Mouse (Mus musculus): ENCODE data around the gene Mier1. TPM values are rescaled to one million over a fixed set of nuclear protein-coding genes. Genes with fewer than 3 reads are reported as not detected.

Mier1 gene
- 39.9 and 40.3 TPM in 2 replicates for polyA plus RNA-seq (2014; fragmentation: Nextera tagmentation; extraction: Ambion mirVana)

- WGBS = under 1% methylated on average over 70 of the region's 90 CpGs
- H3K9ac ChIP-seq (ENCODE audit: low read length) = peak within 1 kb of the TSS; percentile 78
These were observed at the start of gene Mier1, which contains the start of gene Wdr78 for GRCm38 (mm10) chr4:103114184-103115111. Gene Mier1 (plus strand): TSS chr4:103114390. Gene Wdr78 (minus strand): TSS chr4:103114555.

GRCm38 (mm10) chr4:103064421-103064820 lies 49.8 kb upstream of the Mier1 start:
- no peak overlapping the region for H3K4me2 ChIP-seq (ENCODE audit: low read length)
- DNase-seq (ENCODE audit: low spot score) = no peak
- H3K4me1 ChIP-seq (replicated peaks; ENCODE audit: control insufficient read depth, insufficient read depth, low read length) = no peaks in the 10 kb centered on the region
- 57% methylated on average over 2 of the region's 2 CpGs for WGBS
- H3K27ac ChIP-seq (ENCODE audit: low read depth) = no peak overlapping the region
- H3K36me3 ChIP-seq (ENCODE audit: control insufficient read depth, insufficient read depth, low read length) = no peaks in the 10 kb centered on the region
- ATAC-seq (replicated peaks; ENCODE audit: low FRiP score, low TSS enrichment, low read depth) = no peak
- no peaks in the 10 kb centered on the region for H3K27me3 ChIP-seq (replicated peaks; ENCODE audit: control insufficient read depth, insufficient read depth, low read length)
- no peak overlapping the region for H3K9ac ChIP-seq (ENCODE audit: low read length)
- no peak overlapping the region for H3K4me3 ChIP-seq (ENCODE audit: low read depth, low read length)
- H3K9me3 ChIP-seq (ENCODE audit: control insufficient read depth, low read length) = no peaks in the 10 kb centered on the region

More at GRCm38 (mm10) chr4:103114184-103115111, at the start of gene Mier1, which contains the start of gene Wdr78:
- peak within 1 kb of the TSS; percentile 64 for H3K4me2 ChIP-seq (ENCODE audit: low read length)
- H3K4me1 ChIP-seq (replicated peaks; ENCODE audit: control insufficient read depth, insufficient read depth, low read length) = peaks cover 21% of the 10 kb centered on the region
- H3K36me3 ChIP-seq (ENCODE audit: control insufficient read depth, insufficient read depth, low read length) = peaks cover 9% of the 10 kb centered on the region
- H3K27me3 ChIP-seq (replicated peaks; ENCODE audit: control insufficient read depth, insufficient read depth, low read length) = no peaks in the 10 kb centered on the region
- H3K4me3 ChIP-seq (ENCODE audit: low read depth, low read length) = peak within 1 kb of the TSS; percentile 84
- no peaks in the 10 kb centered on the region for H3K9me3 ChIP-seq (ENCODE audit: control insufficient read depth, low read length)
- ATAC-seq (replicated peaks; ENCODE audit: low FRiP score, low TSS enrichment, low read depth) (peak; percentile 99), DNase-seq (ENCODE audit: low spot score) (peak; percentile 97)
- peak within 1 kb of the TSS; percentile 99 for H3K27ac ChIP-seq (ENCODE audit: low read depth)

- 58% methylated on average over 5 of the region's 5 CpGs for WGBS
- ATAC-seq (replicated peaks; ENCODE audit: low FRiP score, low TSS enrichment, low read depth) (no peak), DNase-seq (ENCODE audit: low spot score) (no peak)
- Histone ChIP-seq H3K9ac (ENCODE audit: low read length) (no peak overlapping the region), H3K36me3 (ENCODE audit: control insufficient read depth, insufficient read depth, low read length) (no peaks in the 10 kb centered on the region), H3K27ac (ENCODE audit: low read depth) (no peak overlapping the region), H3K27me3 (replicated peaks; ENCODE audit: control insufficient read depth, insufficient read depth, low read length) (no peaks in the 10 kb centered on the region), H3K9me3 (ENCODE audit: control insufficient read depth, low read length) (no peaks in the 10 kb centered on the region), H3K4me2 (ENCODE audit: low read length) (no peak overlapping the region), H3K4me1 (replicated peaks; ENCODE audit: control insufficient read depth, insufficient read depth, low read length) (no peaks in the 10 kb centered on the region), H3K4me3 (ENCODE audit: low read depth, low read length) (no peak overlapping the region)
These were observed 49.2 kb upstream of the Mier1 start for GRCm38 (mm10) chr4:103064976-103065375.

GRCm38 (mm10) chr4:103067906-103068655 lies 46.1 kb upstream of the Mier1 start:
- no peak overlapping the region for H3K27ac ChIP-seq (ENCODE audit: low read depth)
- no peaks in the 10 kb centered on the region for H3K27me3 ChIP-seq (replicated peaks; ENCODE audit: control insufficient read depth, insufficient read depth, low read length)
- H3K9me3 ChIP-seq (ENCODE audit: control insufficient read depth, low read length) = no peaks in the 10 kb centered on the region
- H3K36me3 ChIP-seq (ENCODE audit: control insufficient read depth, insufficient read depth, low read length) = no peaks in the 10 kb centered on the region
- no peak for ATAC-seq (replicated peaks; ENCODE audit: low FRiP score, low TSS enrichment, low read depth)
- H3K9ac ChIP-seq (ENCODE audit: low read length) = no peak overlapping the region
- no peak for DNase-seq (ENCODE audit: low spot score)
- WGBS = 61% methylated on average over 6 of the region's 6 CpGs
- no peak overlapping the region for H3K4me3 ChIP-seq (ENCODE audit: low read depth, low read length)
- no peak overlapping the region for H3K4me2 ChIP-seq (ENCODE audit: low read length)
- H3K4me1 ChIP-seq (replicated peaks; ENCODE audit: control insufficient read depth, insufficient read depth, low read length) = no peaks in the 10 kb centered on the region

GRCm38 (mm10) chr4:103070631-103071030 lies 43.6 kb upstream of the Mier1 start:
- Histone ChIP-seq H3K9me3 (ENCODE audit: control insufficient read depth, low read length) (no peaks in the 10 kb centered on the region), H3K27me3 (replicated peaks; ENCODE audit: control insufficient read depth, insufficient read depth, low read length) (no peaks in the 10 kb centered on the region), H3K9ac (ENCODE audit: low read length) (no peak overlapping the region), H3K27ac (ENCODE audit: low read depth) (no peak overlapping the region), H3K4me3 (ENCODE audit: low read depth, low read length) (no peak overlapping the region), H3K4me2 (ENCODE audit: low read length) (no peak overlapping the region), H3K4me1 (replicated peaks; ENCODE audit: control insufficient read depth, insufficient read depth, low read length) (no peaks in the 10 kb centered on the region), H3K36me3 (ENCODE audit: control insufficient read depth, insufficient read depth, low read length) (no peaks in the 10 kb centered on the region)
- 84% methylated on average over 3 of the region's 3 CpGs for WGBS
- ATAC-seq (replicated peaks; ENCODE audit: low FRiP score, low TSS enrichment, low read depth) (no peak), DNase-seq (ENCODE audit: low spot score) (no peak)

- no peaks in the 10 kb centered on the region for H3K4me1 ChIP-seq (replicated peaks; ENCODE audit: control insufficient read depth, insufficient read depth, low read length)
- no peak for DNase-seq (ENCODE audit: low spot score)
- H3K4me3 ChIP-seq (ENCODE audit: low read depth, low read length) = no peak overlapping the region
- no peaks in the 10 kb centered on the region for H3K9me3 ChIP-seq (ENCODE audit: control insufficient read depth, low read length)
- H3K9ac ChIP-seq (ENCODE audit: low read length) = no peak overlapping the region
- WGBS = 92% methylated on average over 5 of the region's 5 CpGs
- H3K36me3 ChIP-seq (ENCODE audit: control insufficient read depth, insufficient read depth, low read length) = no peaks in the 10 kb centered on the region
- no peak for ATAC-seq (replicated peaks; ENCODE audit: low FRiP score, low TSS enrichment, low read depth)
- no peaks in the 10 kb centered on the region for H3K27me3 ChIP-seq (replicated peaks; ENCODE audit: control insufficient read depth, insufficient read depth, low read length)
- H3K4me2 ChIP-seq (ENCODE audit: low read length) = no peak overlapping the region
- H3K27ac ChIP-seq (ENCODE audit: low read depth) = no peak overlapping the region
These were observed 29.0 kb upstream of the Mier1 start for GRCm38 (mm10) chr4:103085237-103085636.

- no peaks in the 10 kb centered on the region for H3K4me1 ChIP-seq (replicated peaks; ENCODE audit: control insufficient read depth, insufficient read depth, low read length)
- H3K27ac ChIP-seq (ENCODE audit: low read depth) = no peak overlapping the region
- 89% methylated on average over 8 of the region's 8 CpGs for WGBS
- H3K27me3 ChIP-seq (replicated peaks; ENCODE audit: control insufficient read depth, insufficient read depth, low read length) = no peaks in the 10 kb centered on the region
- DNase-seq (ENCODE audit: low spot score) (no peak), ATAC-seq (replicated peaks; ENCODE audit: low FRiP score, low TSS enrichment, low read depth) (no peak)
- H3K4me3 ChIP-seq (ENCODE audit: low read depth, low read length) = no peak overlapping the region
- no peaks in the 10 kb centered on the region for H3K9me3 ChIP-seq (ENCODE audit: control insufficient read depth, low read length)
- H3K36me3 ChIP-seq (ENCODE audit: control insufficient read depth, insufficient read depth, low read length) = no peaks in the 10 kb centered on the region
- H3K9ac ChIP-seq (ENCODE audit: low read length) = no peak overlapping the region
- H3K4me2 ChIP-seq (ENCODE audit: low read length) = no peak overlapping the region
These were observed 18.3 kb upstream of the Mier1 start for GRCm38 (mm10) chr4:103095921-103096320.

GRCm38 (mm10) chr4:103098532-103098931 lies 15.7 kb upstream of the Mier1 start:
- no peaks in the 10 kb centered on the region for H3K36me3 ChIP-seq (ENCODE audit: control insufficient read depth, insufficient read depth, low read length)
- WGBS = 92% methylated on average over 5 of the region's 5 CpGs
- no peaks in the 10 kb centered on the region for H3K27me3 ChIP-seq (replicated peaks; ENCODE audit: control insufficient read depth, insufficient read depth, low read length)
- no peak overlapping the region for H3K27ac ChIP-seq (ENCODE audit: low read depth)
- H3K4me3 ChIP-seq (ENCODE audit: low read depth, low read length) = no peak overlapping the region
- H3K9ac ChIP-seq (ENCODE audit: low read length) = no peak overlapping the region
- no peaks in the 10 kb centered on the region for H3K9me3 ChIP-seq (ENCODE audit: control insufficient read depth, low read length)
- DNase-seq (ENCODE audit: low spot score) = no peak
- no peak overlapping the region for H3K4me2 ChIP-seq (ENCODE audit: low read length)
- ATAC-seq (replicated peaks; ENCODE audit: low FRiP score, low TSS enrichment, low read depth) = no peak
- H3K4me1 ChIP-seq (replicated peaks; ENCODE audit: control insufficient read depth, insufficient read depth, low read length) = no peaks in the 10 kb centered on the region

Measured in intestine, embryonic 14.5 days (tissue).